Mouse (Mus musculus): ENCODE measurements around the gene Klf13.

Klf13 gene

DNA sequence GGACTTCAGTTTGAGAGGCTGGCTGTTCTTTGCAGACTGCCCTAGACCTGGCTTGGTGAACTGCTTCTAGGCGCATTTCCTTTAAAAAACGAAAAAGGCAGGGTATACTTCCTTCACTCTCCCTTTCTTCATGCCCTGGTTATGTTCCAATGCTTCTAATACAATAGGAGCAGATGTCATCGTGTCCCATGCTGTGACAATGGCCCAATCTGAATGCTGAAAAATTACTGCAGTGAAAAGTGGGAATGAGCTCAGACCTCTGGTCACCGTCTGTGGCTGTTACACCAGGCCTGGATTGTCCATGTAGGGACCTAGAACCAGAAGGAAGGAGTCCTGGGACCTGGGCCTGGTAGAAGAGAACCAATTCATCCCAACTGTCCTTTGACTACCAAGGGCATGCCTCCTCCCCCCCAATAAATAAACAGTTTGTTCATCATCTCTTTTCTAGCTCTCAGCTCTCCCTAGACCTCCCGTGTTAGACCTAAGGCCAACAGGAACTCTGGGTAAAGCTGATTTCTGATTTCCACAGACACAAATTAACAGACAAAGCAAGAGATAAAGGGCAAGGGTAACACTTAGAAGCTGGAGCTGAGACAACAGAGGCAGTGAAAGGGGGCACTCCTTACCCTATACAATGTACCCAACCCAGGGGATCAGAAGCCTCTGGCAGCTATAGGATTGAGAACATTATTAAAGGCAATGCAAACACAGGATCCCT lies 30.8 kb downstream of the Klf13 start:
- DNase-seq (ENCODE audit: low spot score in 2 of 2): no peak

DNA sequence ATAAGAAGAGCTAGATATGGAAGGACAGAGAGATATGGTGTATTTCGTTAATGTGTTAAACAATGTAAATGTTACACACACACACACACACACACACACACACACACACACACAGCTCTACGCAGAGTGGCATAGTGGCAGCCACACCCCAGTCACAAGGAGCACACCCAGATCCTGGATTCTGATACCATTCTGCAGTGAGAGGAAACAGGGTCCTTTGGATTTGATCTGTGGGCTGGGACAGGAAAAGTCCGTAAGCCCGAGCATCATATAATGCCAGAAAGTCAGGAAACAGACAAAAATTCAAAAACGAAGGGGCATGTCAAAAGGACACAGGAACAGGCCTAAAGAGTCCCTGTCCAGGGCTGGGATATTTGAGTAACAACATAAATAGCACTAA lies 33.1 kb downstream of the Klf13 start:
- no peak for DNase-seq (ENCODE audit: low spot score in 2 of 2)

DNA sequence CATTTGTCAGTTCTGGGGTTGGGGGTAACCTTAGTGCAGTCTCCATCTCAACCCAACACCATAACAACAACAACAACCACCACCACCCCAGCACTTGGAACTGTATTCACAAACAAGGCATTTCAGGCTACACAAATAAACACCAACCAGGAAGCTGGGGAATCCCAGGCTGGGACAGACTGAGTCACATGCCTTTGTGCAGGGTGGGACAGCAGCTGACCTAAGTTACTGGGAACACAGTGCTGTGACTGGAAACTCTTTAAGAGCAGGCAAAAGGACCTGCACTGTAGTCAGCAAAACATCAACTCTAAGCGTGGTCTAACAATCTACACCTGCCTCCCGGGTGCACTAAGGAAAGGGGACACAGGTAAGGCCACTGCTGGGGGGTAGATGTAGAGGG lies 33.5 kb downstream of the Klf13 start:
- DNase-seq (ENCODE audit: low spot score in 2 of 2): no peak

DNA sequence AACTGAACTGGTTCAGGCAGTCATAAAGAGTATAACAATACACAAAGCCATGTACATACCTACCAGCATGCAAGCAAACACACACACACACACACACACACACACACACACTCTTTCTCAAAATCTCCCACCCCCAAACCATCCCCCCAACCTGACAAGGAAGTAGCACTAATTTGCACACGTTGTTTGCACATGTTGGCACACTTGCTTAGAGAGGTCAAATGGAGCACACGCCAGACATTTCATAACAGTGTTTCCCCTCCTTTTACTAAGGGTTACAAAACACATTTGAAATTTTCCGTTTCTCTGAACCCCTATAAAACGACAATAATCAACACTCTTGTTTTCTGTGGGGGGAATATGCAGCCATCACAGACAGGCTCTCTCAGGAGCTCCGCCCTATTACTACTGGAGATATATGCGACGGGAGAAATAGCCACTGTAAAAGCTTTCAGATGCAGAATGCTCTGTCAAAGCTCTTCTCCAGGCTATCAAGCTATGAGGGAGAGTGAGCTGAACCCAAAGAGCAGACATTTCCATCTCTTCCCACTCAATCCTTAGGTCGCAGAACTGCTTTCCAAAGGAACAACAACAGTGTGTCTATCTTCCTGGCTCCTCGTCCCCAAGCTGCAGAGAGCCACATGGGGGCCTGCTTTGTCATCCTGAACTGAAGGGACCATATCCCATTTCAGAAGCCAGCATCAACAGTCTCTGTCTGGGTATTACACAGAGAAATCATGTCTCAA lies 34.9 kb downstream of the Klf13 start:
- no peak for DNase-seq (ENCODE audit: low spot score in 2 of 2)

DNA sequence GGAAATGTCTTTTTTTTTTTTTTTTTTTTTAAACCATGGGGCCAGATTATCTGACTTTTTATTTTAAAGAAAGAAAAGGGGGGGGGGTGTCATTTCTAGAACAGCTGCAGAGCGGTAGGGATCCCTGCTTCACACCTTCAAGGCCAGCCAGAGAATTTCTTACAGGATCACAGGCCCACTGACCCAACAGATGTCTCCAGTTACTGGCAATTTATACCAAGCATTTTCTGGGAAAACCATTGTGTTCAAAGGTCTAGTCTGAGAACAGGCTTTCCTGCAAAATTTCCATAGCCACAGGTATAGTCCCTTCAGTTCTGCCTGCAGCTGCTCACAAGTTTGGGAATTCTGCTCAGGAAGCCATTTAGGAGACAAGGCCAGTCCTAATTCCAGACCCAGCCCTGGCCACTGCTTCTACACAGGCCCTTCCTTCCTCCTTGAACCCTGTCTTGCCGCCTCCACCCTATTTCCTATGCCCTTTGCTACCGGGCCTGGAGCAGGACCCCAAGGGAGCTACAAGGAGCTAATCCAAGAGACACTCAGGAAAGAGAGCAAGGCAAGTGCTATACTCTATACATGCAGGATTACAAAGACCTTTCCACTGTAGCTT lies 36.0 kb downstream of the Klf13 start:
- no peak for DNase-seq (ENCODE audit: low spot score in 2 of 2)

DNA sequence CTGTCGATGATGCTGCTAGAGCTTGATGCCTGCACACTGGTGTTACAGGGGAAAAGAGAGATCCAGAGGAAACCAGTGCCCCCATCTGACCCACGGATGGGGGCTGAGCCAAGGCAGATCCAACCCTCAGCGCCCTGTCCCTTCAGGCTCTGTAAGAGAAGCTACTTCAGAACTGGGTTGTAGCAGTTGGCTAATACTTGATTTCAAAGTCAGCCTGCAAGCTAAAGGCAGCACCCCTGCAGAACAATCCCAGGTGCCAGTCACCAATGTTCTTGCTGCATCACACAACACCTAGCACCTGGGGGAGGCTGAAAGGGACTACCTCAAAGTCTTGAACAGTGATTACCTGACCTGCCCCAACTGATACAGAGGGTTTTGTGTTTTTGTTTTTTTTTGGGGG lies 36.8 kb downstream of the Klf13 start:
- no peak for DNase-seq (ENCODE audit: low spot score in 2 of 2)

DNA sequence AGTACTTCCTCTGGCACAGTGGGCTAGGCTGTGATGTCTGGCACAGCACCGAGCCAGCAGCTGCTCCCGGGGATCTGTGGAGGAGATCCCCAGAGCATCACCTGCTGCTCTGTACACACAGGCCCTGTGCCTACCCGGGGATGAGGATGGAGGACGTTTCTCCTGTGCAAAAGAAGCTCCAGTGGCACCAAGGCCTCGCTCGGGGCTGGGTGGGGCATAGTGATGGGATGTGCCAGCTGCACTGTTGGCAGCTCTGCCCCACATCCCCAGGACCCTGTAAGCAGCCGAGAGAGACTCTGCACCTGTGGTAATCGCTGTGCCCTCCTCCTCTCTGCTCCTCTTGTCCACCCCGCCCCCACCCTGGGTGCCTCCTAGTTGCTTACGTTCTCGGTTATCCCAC lies 37.4 kb downstream of the Klf13 start:
- no peak for DNase-seq (ENCODE audit: low spot score in 2 of 2)

DNA sequence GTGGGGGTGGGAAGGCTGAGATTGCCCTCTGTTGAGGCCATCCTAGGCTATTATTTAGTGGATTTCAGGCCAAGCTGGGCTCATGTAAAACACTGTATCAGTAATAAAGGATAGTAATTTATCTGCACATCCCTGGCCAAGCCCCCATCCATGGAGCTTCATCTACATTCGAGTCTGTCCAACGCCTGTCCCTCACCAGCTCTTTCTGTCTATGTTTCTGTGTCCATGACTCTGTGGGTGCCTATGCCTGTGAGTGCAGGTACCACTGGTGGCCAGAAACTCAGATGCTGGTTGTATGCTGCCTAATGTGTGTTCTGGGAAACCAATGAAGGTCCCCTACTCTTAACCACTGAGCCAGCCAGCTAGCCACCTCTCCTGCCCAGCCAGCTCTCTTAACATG lies 38.3 kb downstream of the Klf13 start:
- DNase-seq (ENCODE audit: low spot score in 2 of 2): no peak

DNA sequence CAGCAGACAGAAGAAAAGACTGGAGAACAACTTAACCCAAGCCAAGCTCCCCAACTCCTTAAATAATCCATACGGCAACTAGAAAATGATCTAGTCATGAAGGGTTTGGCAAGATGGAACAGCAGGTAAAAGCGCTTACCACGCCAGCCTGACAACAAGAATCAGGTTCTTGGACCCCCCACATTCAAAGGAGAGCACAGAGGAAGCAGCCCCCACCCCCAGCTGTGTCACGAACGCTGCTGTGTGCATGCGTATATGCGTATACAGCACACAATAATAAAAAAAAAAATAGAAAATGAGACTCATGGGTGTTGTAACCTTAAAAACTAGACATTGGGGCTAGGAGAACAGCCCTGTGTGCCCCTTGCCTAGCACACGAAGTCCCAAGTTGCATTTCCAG lies 38.8 kb downstream of the Klf13 start:
- DNase-seq (ENCODE audit: low spot score in 2 of 2): no peak

DNA sequence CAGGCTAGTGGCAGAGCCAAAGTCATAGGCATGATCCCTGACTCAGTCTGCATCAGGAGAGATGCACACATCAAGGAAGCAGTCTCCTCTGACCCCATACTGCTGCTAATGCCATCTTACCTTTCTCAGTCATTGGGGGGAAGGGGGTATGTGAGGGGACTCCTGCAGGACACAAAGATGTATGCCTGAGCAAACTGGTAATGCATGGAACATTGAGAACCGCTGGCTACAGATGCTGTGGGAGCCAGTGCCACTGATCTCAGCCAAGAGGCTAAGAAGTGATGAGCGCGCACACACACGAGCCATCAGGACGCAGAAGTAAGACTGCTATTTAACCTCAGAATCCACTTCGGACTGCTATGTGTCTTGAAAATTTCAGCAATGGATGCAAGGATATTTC lies 40.5 kb downstream of the Klf13 start:
- DNase-seq (ENCODE audit: low spot score in 2 of 2): no peak

DNA sequence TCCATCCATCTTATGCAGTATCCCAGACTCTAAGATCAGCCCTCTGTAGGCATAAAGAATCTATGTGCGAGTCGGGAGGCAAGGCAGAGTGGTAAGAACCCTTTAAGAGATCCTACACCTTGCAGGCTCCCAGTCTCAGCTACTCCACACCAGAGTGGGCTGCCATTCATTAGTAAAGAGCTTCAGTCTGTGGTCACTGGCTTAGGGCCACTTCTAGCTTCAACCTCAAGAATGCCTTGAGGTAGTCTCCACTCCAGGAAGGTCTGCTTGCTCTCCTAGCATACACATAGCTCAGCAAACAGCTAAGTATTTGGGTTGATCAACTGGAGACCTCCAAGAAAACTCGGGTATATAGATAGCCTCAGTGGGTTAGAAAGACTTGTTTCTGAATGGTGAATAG lies 41.1 kb downstream of the Klf13 start:
- DNase-seq (ENCODE audit: low spot score in 2 of 2): no peak

DNA sequence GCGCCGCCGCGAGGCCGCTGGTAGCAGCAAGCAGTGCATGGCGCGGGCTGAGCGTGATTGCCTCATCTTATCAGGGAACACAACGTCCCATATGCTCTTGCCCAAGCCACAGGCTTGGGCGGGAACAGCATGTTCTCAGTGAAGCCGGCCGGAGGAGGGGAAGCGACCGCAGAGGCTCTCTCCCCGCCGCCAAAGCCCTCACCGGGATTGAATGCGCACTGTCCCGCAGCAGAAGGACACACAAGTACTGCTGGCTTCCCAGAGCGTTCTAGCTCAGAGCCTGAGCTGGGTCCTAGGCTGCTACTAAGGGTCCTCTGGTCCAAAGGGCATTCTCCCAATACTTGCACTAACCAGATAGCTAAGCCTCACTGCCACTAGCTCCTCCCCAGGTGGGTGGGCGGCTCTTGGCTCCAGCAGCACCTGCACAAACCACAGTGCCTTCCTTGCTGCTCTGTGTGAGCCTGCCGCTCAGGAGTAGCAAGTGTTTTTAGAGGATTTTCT lies 41.7 kb downstream of the Klf13 start:
- peak; percentile 83 to 85 for DNase-seq (ENCODE audit: low spot score in 2 of 2)

DNA sequence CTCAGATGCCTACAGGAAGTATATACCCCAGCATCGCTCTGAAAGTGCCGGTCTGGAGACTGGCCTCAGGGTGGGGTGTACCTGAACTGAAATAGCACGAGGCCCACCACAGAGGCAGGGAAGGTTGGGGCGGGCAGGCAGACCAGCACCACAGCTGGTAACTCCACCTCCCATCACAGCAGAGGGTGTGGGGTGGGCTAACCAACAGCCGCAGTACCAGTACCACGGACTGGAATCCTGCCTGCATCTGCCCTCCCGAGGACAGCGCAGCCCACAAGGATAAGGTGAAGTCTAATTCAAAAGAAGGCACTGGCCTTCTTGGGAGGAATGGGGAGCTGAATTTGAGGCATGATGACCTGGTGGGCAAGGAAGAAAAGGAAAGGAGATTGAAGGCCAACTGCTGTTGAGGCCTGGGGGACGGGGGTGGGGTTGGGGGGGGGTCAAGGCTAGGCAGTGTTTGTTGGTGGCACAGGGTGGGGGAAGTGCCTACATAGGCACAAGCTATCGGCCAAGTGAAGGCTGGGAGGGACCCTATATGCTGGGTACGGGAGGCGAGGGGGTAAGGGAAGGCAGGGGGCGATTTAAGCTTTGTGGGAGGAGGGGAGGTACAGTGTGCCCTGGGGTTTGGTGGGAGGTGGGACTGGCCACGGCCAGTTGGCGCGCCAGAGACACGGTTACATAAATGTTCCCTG lies 42.3 kb downstream of the Klf13 start:
- no peak for DNase-seq (ENCODE audit: low spot score in 2 of 2)

DNA sequence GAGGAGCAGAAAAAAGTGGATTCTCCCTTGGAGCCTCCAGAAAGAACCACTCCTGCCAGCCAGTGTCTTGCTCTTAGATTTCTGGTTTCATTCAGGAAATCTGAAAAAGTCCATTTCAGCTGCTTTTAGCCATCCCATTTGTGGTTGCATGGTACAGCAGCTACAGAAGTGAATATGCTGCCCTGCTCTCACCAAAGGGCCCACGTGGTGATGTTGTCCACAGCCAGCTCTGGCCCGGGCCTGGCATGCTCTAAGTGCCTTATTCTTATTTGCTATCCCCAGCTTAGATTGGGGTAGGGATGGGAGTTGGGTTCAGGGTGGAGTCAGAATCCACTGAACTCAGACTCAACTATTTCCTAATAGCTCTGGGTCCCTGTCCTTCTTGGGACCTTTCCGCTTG lies 43.5 kb downstream of the Klf13 start:
- DNase-seq (ENCODE audit: low spot score in 2 of 2): no peak

DNA sequence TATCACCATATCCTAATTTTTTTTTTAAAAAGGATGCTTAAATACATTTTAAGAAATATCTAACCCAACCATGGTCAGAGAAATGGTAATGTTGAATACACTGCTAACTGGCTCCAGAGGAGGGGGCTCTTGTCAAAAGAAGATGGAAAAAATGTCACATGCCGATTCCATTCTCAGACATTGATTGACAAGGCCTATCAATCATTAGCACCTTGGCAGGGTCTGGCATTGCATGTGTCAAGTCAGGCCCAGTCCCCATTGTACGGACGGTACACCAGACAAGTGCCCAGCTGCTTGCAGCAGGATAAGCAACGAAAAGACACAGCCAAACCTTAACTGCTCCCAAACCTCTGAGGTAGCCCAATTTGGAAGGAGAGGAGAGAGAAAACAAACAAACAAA lies 44.1 kb downstream of the Klf13 start:
- no peak for DNase-seq (ENCODE audit: low spot score in 2 of 2)

DNA sequence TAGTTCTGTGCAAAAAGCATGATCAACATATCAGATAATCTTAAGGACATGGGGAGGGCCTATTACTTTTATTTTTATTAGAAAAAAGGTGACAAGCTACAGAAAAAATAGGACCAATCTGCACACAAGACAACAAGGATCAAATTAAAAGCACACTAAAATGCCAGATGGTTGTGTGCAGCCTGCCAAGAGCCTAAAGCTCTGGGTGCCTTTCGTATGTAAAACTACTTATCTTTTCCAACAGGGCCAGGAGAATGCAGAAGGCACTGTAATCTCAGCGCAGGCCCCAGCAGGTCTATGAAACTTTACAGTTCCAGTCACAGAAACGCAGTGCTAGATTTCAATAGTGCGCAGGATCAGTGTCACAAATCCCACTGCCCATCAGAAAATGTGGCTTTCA lies 45.0 kb downstream of the Klf13 start:
- no peak for DNase-seq (ENCODE audit: low spot score in 2 of 2)

DNA sequence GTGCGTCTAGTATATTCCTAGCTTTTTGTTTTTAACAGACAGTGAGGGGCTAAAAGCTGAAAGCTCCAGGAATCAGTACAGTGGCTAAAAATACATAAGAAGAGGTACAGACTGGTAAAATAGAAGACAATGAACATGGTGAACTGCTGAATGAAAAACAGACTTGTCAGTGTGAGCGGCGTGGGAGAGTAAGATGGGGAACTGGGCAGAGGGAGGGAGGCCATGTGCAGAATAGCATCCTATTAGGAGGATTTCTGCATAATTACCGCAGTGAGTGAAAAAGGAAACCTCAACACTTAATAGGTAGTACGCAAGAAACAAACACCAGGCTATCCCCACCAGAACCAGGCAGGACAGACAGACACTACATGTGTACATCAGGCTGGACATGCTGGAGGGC lies 45.5 kb downstream of the Klf13 start:
- no peak for DNase-seq (ENCODE audit: low spot score in 2 of 2)

DNA sequence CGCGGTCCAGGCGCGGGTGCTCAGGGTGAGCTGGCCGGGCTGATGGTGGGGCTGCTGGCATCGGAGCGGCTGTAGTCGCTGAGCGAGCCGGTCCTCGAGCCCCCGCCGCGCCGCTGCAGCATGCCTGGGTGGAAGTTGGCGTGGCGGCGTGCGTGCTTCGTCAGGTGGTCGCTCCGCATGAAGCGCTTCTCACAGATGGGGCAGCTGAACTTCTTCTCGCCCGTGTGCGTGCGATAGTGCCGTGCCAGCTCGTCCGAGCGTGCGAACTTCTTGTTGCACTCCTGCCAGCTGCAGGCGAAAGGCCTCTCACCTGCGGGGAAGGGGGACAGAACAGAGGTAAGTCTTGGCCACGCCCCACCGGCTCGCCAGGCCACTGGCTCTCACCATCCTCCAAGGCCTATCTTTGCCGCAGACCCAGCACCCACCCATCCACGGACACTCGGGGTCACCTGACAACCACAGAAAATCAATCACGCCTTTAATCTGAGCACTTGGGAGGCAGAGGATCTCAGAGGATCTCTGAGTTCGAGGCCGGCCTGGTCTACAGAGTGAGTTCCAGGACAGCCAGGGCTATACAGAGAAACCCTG lies 47.1 kb downstream of the Klf13 start:
- DNase-seq (ENCODE audit: low spot score in 2 of 2): no peak

DNA sequence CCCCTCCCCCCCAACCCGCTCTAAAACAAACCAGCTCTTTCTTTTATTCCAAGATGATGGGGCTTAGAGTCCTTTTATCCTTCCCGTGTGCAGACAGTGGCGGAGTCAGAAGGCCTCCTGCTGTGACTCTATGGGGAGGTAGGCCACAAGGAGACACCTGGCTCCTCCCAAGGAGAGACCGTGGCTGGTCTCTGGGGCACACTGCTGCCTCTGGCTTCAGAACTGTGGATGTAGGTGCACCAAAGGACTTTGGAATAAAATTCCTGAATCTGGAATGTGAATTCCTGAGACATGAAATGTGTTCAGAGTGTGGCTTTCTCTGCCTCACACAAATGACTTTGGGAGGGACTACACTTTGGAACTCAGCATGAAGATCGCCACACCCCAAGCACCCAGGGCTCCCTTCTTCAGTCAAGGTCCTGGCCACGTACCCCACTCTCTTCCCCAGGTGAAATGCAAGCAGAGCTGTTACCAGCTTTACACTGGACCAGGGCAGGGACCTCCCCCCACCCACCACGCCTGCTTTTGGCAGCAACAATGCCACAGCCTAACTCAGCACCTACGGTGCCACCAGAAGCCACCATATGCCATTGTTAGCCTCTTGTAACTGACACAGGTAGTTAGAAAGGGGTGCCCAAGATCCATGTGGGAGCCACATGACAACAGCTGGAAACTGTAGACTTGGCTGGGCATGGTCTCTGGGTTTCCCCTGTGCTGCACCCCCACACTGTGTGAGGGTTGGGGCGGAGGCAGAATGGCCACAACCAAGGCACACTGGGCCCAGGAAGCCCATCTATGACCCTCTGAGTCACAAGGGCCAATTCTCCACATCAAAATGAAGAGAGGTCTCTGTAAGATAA lies 49.4 kb downstream of the Klf13 start:
- DNase-seq (ENCODE audit: low spot score in 2 of 2): no peak

DNA sequence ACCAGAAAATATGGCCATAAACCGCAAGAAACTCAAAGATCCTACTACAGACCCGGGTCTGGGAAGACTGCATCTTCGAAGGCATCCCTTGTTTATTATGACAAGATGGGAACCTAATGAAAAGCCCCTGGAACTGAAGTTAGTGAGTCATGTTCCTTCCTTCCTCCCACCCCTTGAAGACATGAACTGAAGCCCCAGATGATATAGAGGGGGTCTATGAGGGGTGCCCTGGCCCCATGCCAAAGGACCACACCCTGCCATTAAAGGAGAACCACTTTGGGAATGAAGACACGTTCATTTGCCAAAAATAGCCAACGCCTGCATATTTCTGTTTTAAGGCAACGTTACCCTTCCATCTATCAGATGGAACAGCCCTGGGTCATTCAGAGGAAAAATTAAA lies 50.0 kb downstream of the Klf13 start:
- no peak for DNase-seq (ENCODE audit: low spot score in 2 of 2)

DNA sequence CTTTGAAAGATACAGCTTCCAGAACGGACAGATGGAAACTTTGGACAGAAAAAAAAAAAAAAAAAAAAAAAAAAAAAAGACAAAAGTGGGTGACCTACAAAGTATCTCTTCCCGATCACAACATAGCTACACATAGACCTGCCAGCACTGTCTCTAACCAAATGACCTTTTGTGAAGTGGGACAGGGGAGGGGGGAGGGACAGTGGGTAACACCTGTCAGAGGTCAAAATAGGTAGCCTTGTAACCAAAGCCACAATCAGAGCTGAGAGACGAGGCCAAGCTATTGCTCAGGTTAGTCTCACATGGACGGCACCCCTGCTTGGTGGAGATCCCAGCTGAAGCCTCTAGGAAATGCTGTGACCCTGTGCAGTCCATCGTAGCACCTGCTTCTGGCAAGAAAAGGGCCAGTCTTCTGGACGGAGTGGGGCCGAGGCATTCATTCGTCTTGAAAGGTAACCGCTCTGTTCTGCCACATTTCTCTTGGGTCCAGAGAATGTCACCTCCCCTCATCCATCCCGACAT lies 51.1 kb downstream of the Klf13 start:
- no peak for DNase-seq (ENCODE audit: low spot score in 2 of 2)
